11 mouse cellular contexts compared by ENCODE assay signal in the genomic region with DNA sequence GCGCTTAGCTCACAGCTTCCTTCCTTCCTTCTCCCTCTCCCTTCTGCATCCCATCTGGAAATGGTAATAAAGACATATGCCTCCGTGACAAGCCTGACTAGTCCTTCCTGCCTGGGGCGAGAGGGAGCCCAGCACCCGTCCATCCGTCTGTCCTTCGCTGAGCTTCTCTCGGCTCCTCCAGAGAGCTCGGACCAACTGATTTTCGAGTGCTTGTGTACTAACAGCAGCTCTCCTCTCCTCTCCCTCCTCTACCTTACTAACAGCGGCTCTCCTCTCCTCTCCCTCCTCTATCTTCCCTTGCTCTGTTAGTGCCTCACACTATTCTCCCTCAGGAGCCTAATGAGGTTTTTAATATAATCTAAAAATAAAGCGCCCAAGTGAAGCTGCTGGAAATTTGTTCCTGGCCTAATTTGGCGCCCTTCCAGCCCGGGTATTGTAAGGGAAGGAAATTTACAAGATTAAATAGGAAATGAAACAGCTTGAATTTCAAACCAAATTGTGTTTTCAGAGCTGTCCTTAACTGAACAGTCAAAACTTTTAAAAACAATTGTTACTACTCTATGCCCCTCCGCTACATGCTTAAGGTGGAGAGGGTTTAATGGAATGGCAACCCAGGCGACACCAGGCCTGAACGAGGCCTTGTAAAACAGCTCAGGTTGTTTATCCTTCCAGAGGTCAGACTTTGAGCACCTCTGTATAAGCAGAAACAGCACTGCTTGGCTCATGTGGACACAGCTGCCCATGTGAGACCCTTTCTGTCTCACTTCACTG. TPM values are rescaled to one million over a fixed set of nuclear protein-coding genes. Genes with fewer than 3 reads are reported as not detected.
DNase-seq lines count a peak whose midpoint lies in the region; ATAC-seq and TF ChIP-seq lines count a peak whose summit lies in the region.
"Had no signal": no experiment of that assay in that cellular context is flagged by ENCODE, and none has a peak within 500 bp of the region (broad histone marks: within the 10 kb centered on the region; RNA-seq: fewer than 3 reads in every experiment).

No protein-coding gene starts in this region.

- TF ChIP-seq CTCF in bone marrow macrophage, adult 2 months (IDR thresholded peaks at IDR 0.05; ENCODE audit: low read depth, low read length), result no peak

- peak; percentile 30 for DNase-seq in gastrocnemius, postnatal 10 days
- DNase-seq in gastrocnemius, adult 18-20 months (ENCODE audit: low spot score), result no peak
- DNase-seq in limb, embryonic 10.5 days (ENCODE audit: low spot score), result no peak
- DNase-seq in T-cell, adult 2 months (ENCODE audit: low spot score), result no peak
- DNase-seq: liver, embryonic 13.5 days; thymus, postnatal 36 days had no signal

- H3K4me1 ChIP-seq in bone marrow macrophage, adult 2 months (ENCODE audit: control insufficient read depth, insufficient read depth, low read length), result peaks cover 21% of the 10 kb centered on the region
- peaks cover 24% of the 10 kb centered on the region for H3K4me1 ChIP-seq in heart, embryonic 15.5 days (replicated peaks)
- H3K4me1 ChIP-seq in limb, embryonic 10.5 days, result peaks cover 22% of the 10 kb centered on the region
- no peaks in the 10 kb centered on the region for H3K4me1 ChIP-seq in midbrain, embryonic 13.5 days (replicated peaks)
- H3K4me1 ChIP-seq: liver, embryonic 13.5 days had no signal

- H3K9ac ChIP-seq in heart, embryonic 15.5 days, result no peak overlapping the region
- H3K9ac ChIP-seq in midbrain, embryonic 13.5 days (replicated peaks), result no peak overlapping the region
- H3K9ac ChIP-seq: liver, embryonic 13.5 days had no signal

- H3K4me3 ChIP-seq in bone marrow macrophage, adult 2 months (ENCODE audit: insufficient read depth, low read length), result no peak overlapping the region
- no peak overlapping the region for H3K4me3 ChIP-seq in heart, embryonic 15.5 days
- H3K4me3 ChIP-seq in limb, embryonic 10.5 days, result no peak overlapping the region
- no peak overlapping the region for H3K4me3 ChIP-seq in midbrain, embryonic 13.5 days (replicated peaks)
- H3K4me3 ChIP-seq: liver, embryonic 13.5 days had no signal

- H3K4me2 ChIP-seq in heart, embryonic 15.5 days, result no peak overlapping the region
- no peak overlapping the region for H3K4me2 ChIP-seq in midbrain, embryonic 13.5 days (replicated peaks)
- H3K4me2 ChIP-seq: liver, embryonic 13.5 days had no signal

- peak overlapping the region; percentile 51 for H3K27ac ChIP-seq in bone marrow macrophage, adult 2 months (ENCODE audit: insufficient read depth, low read depth, low read length)
- H3K27ac ChIP-seq in heart, embryonic 15.5 days, result peak overlapping the region; percentile 77
- peak overlapping the region; percentile 46; the same call in 1 of the 2 replicates for H3K27ac ChIP-seq in limb, embryonic 10.5 days
- H3K27ac ChIP-seq in midbrain, embryonic 13.5 days, result no peak overlapping the region; the same call in 1 of the 2 replicates
- H3K27ac ChIP-seq: liver, embryonic 13.5 days had no signal

- no peaks in the 10 kb centered on the region for H3K27me3 ChIP-seq in heart, embryonic 15.5 days
- no peaks in the 10 kb centered on the region for H3K27me3 ChIP-seq in limb, embryonic 10.5 days (ENCODE audit: low read depth, poor library complexity, severe bottlenecking)
- H3K27me3 ChIP-seq in midbrain, embryonic 13.5 days, result no peaks in the 10 kb centered on the region
- H3K27me3 ChIP-seq: liver, embryonic 13.5 days had no signal

- ATAC-seq in heart, embryonic 15.5 days (replicated peaks; ENCODE audit: insufficient number of reproducible peaks, insufficient read depth, low FRiP score, low read depth), result peak; percentile 29; the same call in 1 of the 2 replicates
- no peak for ATAC-seq in inflammation-experienced regulatory T-cells, adult 6 months
- no peak for ATAC-seq in midbrain, embryonic 13.5 days

- WGBS in heart, embryonic 15.5 days, result 51% methylated on average over 16 of the region's 16 CpGs
- 53% methylated on average over 16 of the region's 16 CpGs for WGBS in limb, embryonic 10.5 days
- WGBS in midbrain, embryonic 13.5 days, result 85% methylated on average over 16 of the region's 16 CpGs

- TF ChIP-seq POLR2A in bone marrow macrophage, adult 2 months (IDR thresholded peaks at IDR 0.05; ENCODE audit: borderline replicate concordance, low read depth, low read length), result no peak

- H3K9me3 ChIP-seq in heart, embryonic 15.5 days (replicated peaks), result no peaks in the 10 kb centered on the region
- H3K9me3 ChIP-seq in limb, embryonic 10.5 days (replicated peaks), result no peaks in the 10 kb centered on the region
- no peaks in the 10 kb centered on the region for H3K9me3 ChIP-seq in midbrain, embryonic 13.5 days
- H3K9me3 ChIP-seq: liver, embryonic 13.5 days had no signal

- peaks cover 32% of the 10 kb centered on the region for H3K36me3 ChIP-seq in heart, embryonic 15.5 days
- H3K36me3 ChIP-seq in limb, embryonic 10.5 days, result peaks cover 84% of the 10 kb centered on the region
- peaks cover 60% of the 10 kb centered on the region for H3K36me3 ChIP-seq in midbrain, embryonic 13.5 days

RNA-seq across cellular contexts. Expression of gene 1700010B08Rik, which starts 16.9 kb away (rescaled TPM):
- total RNA-seq in gastrocnemius, postnatal 10 days (2021), result not detected
- not detected for total RNA-seq in gastrocnemius, adult 18-20 months (2021)
- polyA plus RNA-seq in bone marrow macrophage, adult 2 months (2012; ENCODE audit: insufficient read depth, insufficient read length, missing spikeins), result not detected in 2 replicates
- not detected in 2 replicates for polyA plus RNA-seq in heart, embryonic 15.5 days (2015; fragmentation: Nextera tagmentation; extraction: Ambion mirVana)
- not detected in 2 replicates for polyA plus RNA-seq in limb, embryonic 10.5 days (2016; fragmentation: Nextera tagmentation; extraction: Ambion mirVana)
- polyA plus RNA-seq in inflammation-experienced regulatory T-cells, adult 6 months (2017; shearing (Covaris generic)), result not detected
- not detected in 2 replicates for polyA plus RNA-seq in midbrain, embryonic 13.5 days (2015; fragmentation: Nextera tagmentation; extraction: Ambion mirVana)
- total RNA-seq: ES-E14 had no signal
- polyA plus RNA-seq: liver, embryonic 13.5 days had no signal

RNA-seq across cellular contexts. Expression of gene Vapb, which starts 35.0 kb away (rescaled TPM):
- total RNA-seq in gastrocnemius, postnatal 10 days (2021), result 100 to 1,000 TPM; 150 to 160 TPM
- 100 to 1,000 TPM; 160 to 163 TPM for total RNA-seq in gastrocnemius, adult 18-20 months (2021)
- 58.6 and 62.5 TPM in 2 replicates for polyA plus RNA-seq in bone marrow macrophage, adult 2 months (2012; ENCODE audit: insufficient read depth, insufficient read length, missing spikeins)
- polyA plus RNA-seq in heart, embryonic 15.5 days (2015; fragmentation: Nextera tagmentation; extraction: Ambion mirVana), result 8.0 and 9.8 TPM in 2 replicates
- polyA plus RNA-seq in limb, embryonic 10.5 days (2016; fragmentation: Nextera tagmentation; extraction: Ambion mirVana), result 7.6 and 9.0 TPM in 2 replicates
- polyA plus RNA-seq in inflammation-experienced regulatory T-cells, adult 6 months (2017; shearing (Covaris generic)), result 1 to 10 TPM; 1.3 to 2.4 (median 1.7) TPM
- 12.3 and 13.8 TPM in 2 replicates for polyA plus RNA-seq in midbrain, embryonic 13.5 days (2015; fragmentation: Nextera tagmentation; extraction: Ambion mirVana)

RNA-seq across cellular contexts. Expression of gene Rab22a, which starts 42.7 kb away (rescaled TPM):
- 10 to 100 TPM; 24.2 to 26.4 TPM for total RNA-seq in gastrocnemius, postnatal 10 days (2021)
- 10 to 100 TPM; 26.2 to 30.6 TPM for total RNA-seq in gastrocnemius, adult 18-20 months (2021)
- 26.1 and 32.6 TPM in 2 replicates for polyA plus RNA-seq in bone marrow macrophage, adult 2 months (2012; ENCODE audit: insufficient read depth, insufficient read length, missing spikeins)
- polyA plus RNA-seq in heart, embryonic 15.5 days (2015; fragmentation: Nextera tagmentation; extraction: Ambion mirVana), result 29.7 and 32.5 TPM in 2 replicates
- polyA plus RNA-seq in limb, embryonic 10.5 days (2016; fragmentation: Nextera tagmentation; extraction: Ambion mirVana), result 23.8 and 28.4 TPM in 2 replicates
- 1 to 10 TPM; 5.6 to 8.7 (median 8.6) TPM for polyA plus RNA-seq in inflammation-experienced regulatory T-cells, adult 6 months (2017; shearing (Covaris generic))
- polyA plus RNA-seq in midbrain, embryonic 13.5 days (2015; fragmentation: Nextera tagmentation; extraction: Ambion mirVana), result 32.8 and 33.5 TPM in 2 replicates
